Mouse (Mus musculus) midbrain, embryonic 13.5 days (tissue): ENCODE measurements around the gene Gm10719. TPM values are rescaled to one million over a fixed set of nuclear protein-coding genes. Genes with fewer than 3 reads are reported as not detected.
"Not testable (repeated sequence)": the region's sequence is repeated elsewhere in the genome, so short reads cannot be mapped to it uniquely, and the experiment has no call there.

ENCODE experiments used
- ATAC-seq: fragments of 200-750 bp; cut with Nextera tagmentation; 2 replicates; pipeline ENCODE4 v1.8.0; 2017; ENCODE audit warnings: mild to moderate bottlenecking, moderate TSS enrichment, moderate library complexity
- H3K27ac ChIP-seq: fragments of 300-500 bp; sonication (generic); 2 replicates; pipeline ENCODE4 v1.5.1; 2015; ENCODE audit warnings: inconsistent platforms, mild to moderate bottlenecking, moderate library complexity
- H3K27me3 ChIP-seq: fragments of 300-500 bp; sonication (generic); 2 replicates; pipeline ENCODE4 v1.6.1; 2015; ENCODE audit warnings: mild to moderate bottlenecking, inconsistent platforms
- H3K36me3 ChIP-seq: fragments of 300-500 bp; sonication (generic); 2 replicates; pipeline ENCODE4 v1.6.1; 2015; ENCODE audit warnings: mild to moderate bottlenecking, inconsistent platforms
- H3K4me1 ChIP-seq: fragments of 300-500 bp; sonication (generic); replicated peaks from 2 replicates; pipeline ENCODE4 v1.6.1; 2015; ENCODE audit warnings: inconsistent platforms
- H3K4me2 ChIP-seq: fragments of 300-500 bp; sonication (generic); replicated peaks from 2 replicates; pipeline ENCODE4 v1.6.1; 2015; ENCODE audit warnings: moderate library complexity, mild to moderate bottlenecking, inconsistent platforms
- H3K4me3 ChIP-seq: fragments of 300-500 bp; sonication (generic); replicated peaks from 2 replicates; pipeline ENCODE4 v1.5.1; 2015; ENCODE audit warnings: mild to moderate bottlenecking, inconsistent platforms
- H3K9ac ChIP-seq: fragments of 300-500 bp; sonication (generic); replicated peaks from 2 replicates; pipeline ENCODE4 v1.6.1; 2015; ENCODE audit warnings: mild to moderate bottlenecking, inconsistent platforms
- H3K9me3 ChIP-seq: fragments of 300-500 bp; sonication (generic); 2 replicates; pipeline ENCODE4 v1.6.1; 2016; ENCODE audit warnings: mild to moderate bottlenecking, inconsistent platforms
- WGBS: fragments of 180-500 bp; shearing (Covaris S2); methylation state at CpG from one replicate; pipeline ENCODE4 v1.1.7; 2015; 5-methylcytosine and 5-hydroxymethylcytosine counted together
- polyA plus RNA-seq: library from polyadenylated mRNA; unstranded; fragments of >200 nt; fragmentation: Nextera tagmentation; extraction: Ambion mirVana; gene quantifications from 2 replicates; pipeline ENCODE4 v1.2.1, GENCODE M21; 2015

The Gm10719 gene
- polyA plus RNA-seq = 1.3 and 1.4 TPM in 2 replicates

- not testable (repeated sequence) for H3K27ac ChIP-seq, H3K9me3 ChIP-seq, H3K4me2 ChIP-seq, H3K4me3 ChIP-seq, H3K4me1 ChIP-seq, H3K9ac ChIP-seq, ATAC-seq, H3K36me3 ChIP-seq, H3K27me3 ChIP-seq
- WGBS = 67% methylated on average over 1 of the region's 9 CpGs
Measured at GRCm38 (mm10) chr9:3017108-3017507, at the start of gene Gm10719. TSS of gene Gm10719 (plus strand) at chr9:3017408.

- WGBS = 75% methylated on average over 12 of the region's 12 CpGs
- H3K27ac ChIP-seq, H3K9me3 ChIP-seq, H3K4me3 ChIP-seq, H3K9ac ChIP-seq, H3K27me3 ChIP-seq, H3K4me2 ChIP-seq, ATAC-seq, H3K4me1 ChIP-seq, H3K36me3 ChIP-seq: not testable (repeated sequence)
Measured at GRCm38 (mm10) chr9:3000445-3000972, 16.7 kb upstream of the Gm10719 start, which contains the start of gene Gm10722. TSS of gene Gm10722 (plus strand) at chr9:3000922.

GRCm38 (mm10) chr9:3001006-3001405, 16.2 kb upstream of the Gm10719 start:
- not testable (repeated sequence) for H3K4me2 ChIP-seq, H3K36me3 ChIP-seq, H3K27ac ChIP-seq, H3K4me3 ChIP-seq, H3K9me3 ChIP-seq, H3K4me1 ChIP-seq, H3K27me3 ChIP-seq, ATAC-seq, H3K9ac ChIP-seq
- WGBS = 65% methylated on average over 8 of the region's 8 CpGs

- H3K9me3 ChIP-seq, H3K4me2 ChIP-seq, H3K4me3 ChIP-seq, H3K27ac ChIP-seq, H3K36me3 ChIP-seq, H3K9ac ChIP-seq, H3K27me3 ChIP-seq, H3K4me1 ChIP-seq: not testable (repeated sequence)
- peak; percentile 90 for ATAC-seq
- 70% methylated on average over 9 of the region's 11 CpGs for WGBS
Measured at GRCm38 (mm10) chr9:3001948-3002659, 15.1 kb upstream of the Gm10719 start.

- H3K4me2 ChIP-seq, H3K4me3 ChIP-seq, H3K9ac ChIP-seq, H3K4me1 ChIP-seq, H3K36me3 ChIP-seq, H3K27me3 ChIP-seq, ATAC-seq, H3K27ac ChIP-seq, H3K9me3 ChIP-seq: not testable (repeated sequence)
- 74% methylated on average over 6 of the region's 14 CpGs for WGBS
Measured at GRCm38 (mm10) chr9:3002794-3003396, 14.3 kb upstream of the Gm10719 start, which contains the start of gene Gm11168. TSS of gene Gm11168 (plus strand) at chr9:3003346.

GRCm38 (mm10) chr9:3006179-3006578, 11.0 kb upstream of the Gm10719 start:
- 85% methylated on average over 1 of the region's 5 CpGs for WGBS
- H3K36me3 ChIP-seq, H3K27ac ChIP-seq, H3K4me1 ChIP-seq, H3K9me3 ChIP-seq, H3K4me2 ChIP-seq, H3K4me3 ChIP-seq, H3K9ac ChIP-seq, H3K27me3 ChIP-seq, ATAC-seq: not testable (repeated sequence)

- not testable (repeated sequence) for H3K9ac ChIP-seq, H3K36me3 ChIP-seq
- WGBS = 74% methylated on average over 8 of the region's 8 CpGs
Measured at GRCm38 (mm10) chr9:3006636-3007035, 10.6 kb upstream of the Gm10719 start.

GRCm38 (mm10) chr9:3007272-3007671, 9.9 kb upstream of the Gm10719 start:
- WGBS = 80% methylated on average over 8 of the region's 9 CpGs
- ATAC-seq = peak; percentile 37
- not testable (repeated sequence) for H3K27me3 ChIP-seq, H3K4me2 ChIP-seq, H3K9me3 ChIP-seq, H3K4me3 ChIP-seq, H3K4me1 ChIP-seq, H3K36me3 ChIP-seq, H3K27ac ChIP-seq, H3K9ac ChIP-seq

More at GRCm38 (mm10) chr9:3006636-3007035, 10.6 kb upstream of the Gm10719 start:
- H3K27ac ChIP-seq, H3K4me2 ChIP-seq, H3K4me3 ChIP-seq, H3K9me3 ChIP-seq, H3K27me3 ChIP-seq, H3K4me1 ChIP-seq: not testable (repeated sequence)
- ATAC-seq = peak; percentile 77

GRCm38 (mm10) chr9:3009331-3009730, 7.9 kb upstream of the Gm10719 start:
- not testable (repeated sequence) for H3K27me3 ChIP-seq, H3K36me3 ChIP-seq, H3K4me3 ChIP-seq, H3K27ac ChIP-seq, H3K9ac ChIP-seq, H3K4me1 ChIP-seq, H3K9me3 ChIP-seq, H3K4me2 ChIP-seq
- ATAC-seq = peak; percentile 60
- no CpG with 5 or more reads among the region's 5 CpGs for WGBS

GRCm38 (mm10) chr9:3012054-3012621, 5.1 kb upstream of the Gm10719 start:
- H3K36me3 ChIP-seq, H3K27ac ChIP-seq, ATAC-seq, H3K27me3 ChIP-seq, H3K4me1 ChIP-seq, H3K4me3 ChIP-seq, H3K9me3 ChIP-seq, H3K9ac ChIP-seq, H3K4me2 ChIP-seq: not testable (repeated sequence)
- 83% methylated on average over 3 of the region's 7 CpGs for whole genome bisulfite sequencing

GRCm38 (mm10) chr9:3012733-3013279, 4.4 kb upstream of the Gm10719 start, which contains the start of gene Gm10721:
TSS of gene Gm10721 (plus strand) at chr9:3013140.
- not testable (repeated sequence) for H3K36me3 ChIP-seq, H3K9ac ChIP-seq, H3K4me3 ChIP-seq, H3K9me3 ChIP-seq, H3K4me2 ChIP-seq, H3K4me1 ChIP-seq, H3K27ac ChIP-seq, H3K27me3 ChIP-seq
- ATAC-seq = peak; percentile 37; the same call in 1 of the 2 replicates
- WGBS = no CpG with 5 or more reads among the region's 11 CpGs

- not testable (repeated sequence) for H3K36me3 ChIP-seq, H3K27ac ChIP-seq, H3K9ac ChIP-seq, H3K4me2 ChIP-seq, H3K27me3 ChIP-seq, ATAC-seq, H3K4me3 ChIP-seq, H3K9me3 ChIP-seq, H3K4me1 ChIP-seq
- 75% methylated on average over 5 of the region's 9 CpGs for WGBS
Measured at GRCm38 (mm10) chr9:3015354-3015753, 1.9 kb upstream of the Gm10719 start, which contains the start of gene Gm10720. TSS of gene Gm10720 (plus strand) at chr9:3015654.
